Mouse (Mus musculus) left cerebral cortex, postnatal 14 days (tissue): ENCODE measurements around the gene Ssbp2. TPM values are rescaled to one million over a fixed set of nuclear protein-coding genes. Genes with fewer than 3 reads are reported as not detected.

ENCODE experiments used
- DNase-seq, 2 experiments: peaks; one replicate each; pipeline ENCODE4 v3.0.0; 2021 to 2022; ENCODE audit warnings: low spot score in 2 of 2, mixed read lengths in 1 of 2
- intact Hi-C: fragments of 180-260 bp; cut with DNase I; formaldehyde crosslinking; loops from one replicate; pipeline ENCODE4 v1.15.1; 2025
- long read RNA-seq, 2 experiments: library from polyadenylated mRNA; stranded (forward); transcript quantifications; one replicate each; pipeline ENCODE4 v2.0.0; 2021
- total RNA-seq, 2 experiments: library from RNA; stranded (reverse); gene quantifications; 2 replicates each; pipeline ENCODE4 v1.2.3; 2021

The Ssbp2 gene
- 100 to 1,000 TPM; 133 to 148 TPM for total RNA-seq
- long read RNA-seq, experiment 1, transcript Ssbp2-201 (17 exons, 3,957 nt) = major isoform, 18 of 74 reads
- long read RNA-seq, experiment 1, transcript Ssbp2-202 (16 exons, 1,633 nt) = minor isoform, 13 of 74 reads
- long read RNA-seq, experiment 1, partial matches to known transcripts = 8 of 74 reads
- long read RNA-seq, experiment 1, other reads (novel, unspliced or antisense) = 33 of 74 reads
- long read RNA-seq, experiment 2, transcript Ssbp2-202 (16 exons, 1,633 nt) = minor isoform, 6 of 69 reads
- long read RNA-seq, experiment 2, transcript Ssbp2-201 (17 exons, 3,957 nt) = major isoform, 25 of 69 reads
- long read RNA-seq, experiment 2, partial matches to known transcripts = 4 of 69 reads
- long read RNA-seq, experiment 2, other reads (novel, unspliced or antisense) = 33 of 69 reads

DNA sequence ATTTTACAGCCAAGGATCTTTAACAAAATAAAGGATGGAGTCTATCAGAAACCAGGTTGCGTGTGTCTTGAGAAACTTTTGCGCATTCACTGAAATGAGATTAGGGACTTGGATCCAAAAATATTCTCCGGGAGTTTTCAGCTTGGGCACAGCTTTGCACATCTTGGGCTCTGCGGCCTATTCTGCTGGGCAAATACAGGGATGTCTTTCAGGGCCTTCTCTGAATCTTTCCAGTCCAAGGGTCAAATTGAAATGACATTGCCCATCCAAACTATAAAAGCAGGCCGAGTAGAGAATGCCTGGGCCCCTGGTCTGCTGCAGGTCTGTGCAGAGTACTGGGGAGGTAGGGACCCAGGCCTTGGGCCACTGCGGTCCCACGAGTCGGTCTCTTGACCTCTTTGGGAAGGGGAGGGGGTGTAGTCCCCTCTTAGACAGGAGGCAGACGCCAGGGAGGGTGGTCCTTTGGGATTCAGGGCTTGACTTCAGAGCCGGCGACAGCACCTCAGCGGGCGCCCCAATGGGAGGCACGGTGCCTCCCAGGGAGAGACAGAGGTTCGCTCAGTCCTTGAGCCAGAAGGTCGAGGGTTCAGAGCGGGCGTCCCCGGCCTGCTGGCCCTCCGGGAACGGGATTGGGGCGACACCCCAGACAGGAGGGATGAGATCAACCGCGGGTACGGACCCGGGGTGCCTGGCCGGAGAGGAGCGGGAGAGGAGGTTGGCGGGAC is at the start of gene Ssbp2:
Gene Ssbp2 (plus strand): TSS at position 388 of the 725 bp plus-strand sequence.
- DNase-seq = peak in 1 of 2 experiments; percentile 30
- intact Hi-C loops = loop anchor here (1.0 to 10.0 kb wide), 4 partner anchors 89 to 488 kb away; partner anchors contain the start of gene Atg10

DNA sequence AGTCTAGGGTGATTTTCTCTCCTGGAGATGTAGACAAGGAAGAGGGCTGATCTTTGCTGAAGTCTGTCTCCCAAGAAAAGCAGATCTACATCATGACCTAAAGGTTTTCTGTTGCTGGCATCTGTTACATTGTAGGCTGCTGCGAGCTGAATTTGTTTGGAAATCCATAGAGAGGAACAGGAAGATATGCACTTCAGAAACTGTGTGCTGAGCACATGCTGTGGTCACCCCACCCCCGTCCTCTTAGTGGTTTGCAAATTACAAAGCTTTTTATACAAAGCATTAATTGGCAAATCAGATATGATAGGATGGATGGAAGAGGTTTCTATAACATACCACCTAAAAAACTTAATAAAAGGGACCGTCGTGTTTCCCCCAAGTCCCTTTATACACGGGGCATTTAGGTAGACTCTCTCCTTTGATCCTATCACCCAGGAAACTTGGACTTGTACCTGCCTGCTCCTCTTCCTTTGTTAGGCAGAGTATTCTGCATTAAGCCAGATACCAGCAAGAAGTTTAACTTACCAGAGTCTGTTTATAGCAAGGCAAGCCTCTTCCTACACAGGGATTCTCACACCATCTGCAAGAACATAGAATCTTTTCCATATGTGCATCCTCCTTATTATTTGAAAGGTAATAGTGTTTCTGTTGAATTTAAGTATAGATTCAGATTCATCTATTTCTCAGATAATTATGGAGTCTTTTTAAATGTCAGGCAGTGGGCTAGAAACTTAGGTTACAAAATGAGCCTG is 46.2 kb upstream of the Ssbp2 start:
- no peak for DNase-seq
- intact Hi-C loops = no loop called here

DNA sequence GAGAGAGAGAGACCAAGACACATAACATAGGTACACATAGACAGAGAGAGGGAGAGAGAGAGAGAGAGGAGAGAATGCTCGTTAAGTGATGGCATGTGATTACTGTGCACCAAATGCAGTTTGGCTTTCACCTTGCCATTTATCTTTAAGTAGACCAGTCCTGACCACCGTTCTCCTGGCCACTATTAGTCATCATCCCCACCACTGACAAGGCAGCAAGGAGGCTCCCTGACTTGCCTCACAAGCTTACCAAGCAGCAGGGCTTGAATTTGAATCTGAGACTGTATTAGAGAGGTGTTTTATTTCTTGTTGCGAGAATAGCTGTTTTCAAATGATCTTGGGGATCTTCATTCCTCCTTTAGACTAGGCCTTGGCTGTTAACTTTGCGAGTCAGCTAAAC is 44.2 kb upstream of the Ssbp2 start:
- intact Hi-C loops = no loop called here
- DNase-seq = no peak

DNA sequence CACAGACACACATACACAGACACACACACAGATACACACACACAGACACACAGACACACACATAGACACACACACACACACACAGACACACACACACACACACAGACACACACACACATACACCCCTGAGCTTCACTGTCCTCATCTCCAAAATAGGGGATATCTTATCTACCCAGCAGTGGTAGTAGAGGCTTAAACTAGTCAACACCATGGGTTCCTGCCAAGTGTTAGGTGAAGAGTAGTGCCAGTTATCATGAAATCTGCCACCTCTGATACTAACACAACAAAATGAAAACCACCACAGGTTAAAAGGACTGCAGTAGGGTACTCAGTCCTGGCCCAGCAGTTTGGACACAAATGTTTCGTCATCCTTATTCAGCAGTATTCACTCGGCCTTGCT is 43.4 kb upstream of the Ssbp2 start:
- no peak for DNase-seq
- intact Hi-C loops = no loop called here

DNA sequence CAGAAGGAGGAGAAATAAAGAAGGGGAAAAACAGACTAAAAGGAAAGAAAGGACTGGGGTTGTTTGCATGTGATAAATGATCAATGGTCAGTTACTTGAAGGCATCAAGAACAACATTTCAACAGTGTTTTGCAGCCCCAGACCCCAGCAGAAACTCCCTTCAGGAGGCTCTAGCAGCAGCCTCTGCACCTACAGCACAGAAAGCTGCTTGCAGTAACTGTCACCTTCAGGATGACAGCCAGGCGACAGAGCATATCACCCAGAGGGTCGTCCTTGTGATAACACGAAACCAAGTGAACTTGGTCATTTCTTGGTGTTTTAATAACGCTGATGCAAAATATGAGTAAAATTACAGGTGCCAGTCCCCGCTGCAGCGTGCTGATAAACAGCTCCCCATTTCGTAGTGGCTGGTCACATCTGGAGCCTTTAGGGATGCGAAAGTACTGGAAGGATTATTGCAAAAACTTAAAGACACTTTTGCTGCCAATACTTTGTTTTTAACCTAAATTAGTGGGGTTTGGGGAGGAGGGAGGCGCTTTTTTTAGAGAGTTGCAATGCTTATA is 38.6 kb upstream of the Ssbp2 start:
- peak; percentile 33 to 67 for DNase-seq
- intact Hi-C loops = loop anchor here (1.0 kb wide), 1 partner anchor 50 kb away; no protein-coding TSS in a partner anchor

DNA sequence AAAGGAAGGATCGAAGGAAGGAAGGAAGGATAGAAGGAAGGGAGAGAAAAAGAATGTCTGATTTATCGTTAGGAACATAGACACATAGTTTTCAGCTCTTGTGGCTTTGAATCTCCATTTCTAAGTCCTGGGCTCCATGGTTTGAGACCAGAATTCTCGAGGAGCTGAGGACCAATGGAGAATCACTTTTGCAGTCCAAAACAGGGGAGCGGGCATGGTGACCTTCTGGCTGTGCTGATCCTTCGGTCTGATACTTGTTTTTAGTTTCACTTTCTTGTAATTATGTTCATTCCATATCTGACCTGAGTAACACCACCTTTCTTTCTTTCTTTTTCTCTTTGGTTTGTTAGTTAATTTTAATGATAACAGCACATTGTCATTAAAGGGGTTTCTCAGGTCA is 29.2 kb upstream of the Ssbp2 start:
- intact Hi-C loops = no loop called here
- no peak for DNase-seq

DNA sequence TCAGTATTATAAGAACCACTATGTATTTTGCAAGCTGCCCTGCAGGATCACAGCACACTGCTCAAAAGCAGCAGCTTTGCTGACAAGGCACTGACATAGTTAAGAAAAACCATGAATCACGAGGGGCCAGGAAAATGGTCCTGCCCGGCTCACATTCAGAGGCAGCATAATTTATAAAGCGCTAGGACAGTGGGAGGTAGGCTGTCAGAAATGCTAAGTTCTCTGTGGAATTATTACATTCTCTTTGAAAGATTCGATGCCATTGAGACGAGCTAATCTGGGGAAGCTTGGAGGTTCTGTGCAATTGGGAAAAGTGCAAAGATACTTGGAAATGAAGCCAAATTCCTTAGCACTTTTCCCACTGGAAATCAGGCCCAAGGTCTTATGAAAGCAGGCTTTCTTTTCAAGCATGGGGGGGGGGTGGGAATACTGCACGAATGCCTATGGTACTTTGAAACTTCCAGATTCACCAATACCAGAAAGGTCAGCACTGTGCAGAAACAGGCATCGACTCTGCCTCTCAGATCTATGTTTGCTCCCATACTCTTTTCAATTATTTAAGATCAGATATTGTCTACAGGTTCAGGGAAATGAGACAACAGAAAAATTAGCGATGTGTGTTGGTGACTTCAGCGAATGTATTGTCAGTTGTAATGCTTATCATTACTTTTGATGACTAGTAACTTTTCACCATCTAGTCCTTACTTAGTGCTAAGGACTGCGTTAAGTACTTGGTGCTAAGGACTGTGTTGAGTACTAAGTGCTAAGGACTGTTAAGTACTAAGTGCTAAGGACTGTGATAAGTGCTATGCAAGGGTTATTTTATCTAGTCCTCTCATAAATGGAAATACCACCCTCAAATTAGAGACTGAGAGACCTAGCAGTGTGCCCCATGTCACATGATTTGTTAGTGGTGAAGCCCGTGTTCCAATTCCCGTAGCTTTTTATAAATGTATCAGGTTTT is 28.4 kb upstream of the Ssbp2 start:
- DNase-seq = peak; percentile 17 to 41
- intact Hi-C loops = no loop called here

DNA sequence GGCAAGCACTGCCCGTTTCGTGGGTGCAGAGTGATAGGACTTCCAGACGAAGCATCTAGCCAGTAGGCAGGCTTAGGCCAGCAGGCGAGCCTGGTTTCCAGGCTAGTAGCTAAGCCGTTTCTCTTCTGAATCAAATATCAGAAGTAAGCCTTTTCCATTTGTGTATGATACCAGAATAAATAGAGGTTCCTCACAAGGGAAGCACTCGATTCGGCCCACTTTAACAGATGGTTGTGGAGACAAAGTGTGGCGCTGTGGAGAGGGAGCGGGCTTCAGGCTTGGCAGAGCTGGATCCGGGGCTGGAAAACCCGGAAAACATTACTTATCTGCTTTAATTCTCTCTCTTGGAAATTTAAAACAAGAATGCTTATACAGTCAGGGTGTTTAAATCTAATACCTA is 27.1 kb upstream of the Ssbp2 start:
- DNase-seq = peak; percentile 37 to 48
- intact Hi-C loops = no loop called here

DNA sequence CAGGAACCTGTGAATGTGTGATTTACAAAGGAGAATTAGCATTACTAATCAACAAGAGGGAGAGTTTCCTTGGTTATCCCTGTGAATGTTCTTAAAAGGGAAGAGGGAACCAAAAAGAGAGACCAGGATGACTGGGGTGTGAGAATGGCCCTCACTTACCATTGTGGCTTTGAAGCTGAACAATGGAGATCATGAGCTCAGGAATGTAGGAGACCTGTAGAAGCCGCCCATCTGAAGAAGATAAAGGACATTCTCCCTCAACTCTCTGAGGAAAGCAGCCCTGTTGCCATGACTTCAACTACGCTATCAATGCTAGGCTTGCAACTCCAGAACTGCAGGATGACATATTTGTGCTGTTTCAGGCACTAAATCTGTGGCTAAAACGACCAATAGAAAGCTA is 22.2 kb upstream of the Ssbp2 start:
- intact Hi-C loops = no loop called here

DNA sequence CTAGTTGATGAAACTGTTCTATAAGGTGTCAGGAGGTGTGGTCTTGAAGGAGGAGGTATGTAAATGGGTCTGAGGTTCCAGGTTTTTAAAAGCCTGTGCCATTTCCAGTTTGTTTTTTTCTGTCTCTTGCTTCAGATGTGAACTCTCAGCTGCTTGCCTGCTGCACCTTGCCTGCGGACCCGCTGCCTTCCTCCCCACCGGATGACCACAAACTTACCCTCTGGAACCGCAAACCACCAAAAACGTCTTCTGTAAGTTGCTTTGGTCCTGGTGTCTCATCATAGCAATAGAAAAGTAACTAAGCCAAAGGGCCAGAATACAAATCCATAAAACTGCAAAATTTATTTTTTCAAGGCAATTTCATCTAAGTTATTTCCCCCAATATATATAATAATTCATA is 18.6 kb upstream of the Ssbp2 start:
- intact Hi-C loops = no loop called here
- no peak for DNase-seq

More for the DNA sequence above, 22.2 kb upstream of the Ssbp2 start:
- DNase-seq = no peak

DNA sequence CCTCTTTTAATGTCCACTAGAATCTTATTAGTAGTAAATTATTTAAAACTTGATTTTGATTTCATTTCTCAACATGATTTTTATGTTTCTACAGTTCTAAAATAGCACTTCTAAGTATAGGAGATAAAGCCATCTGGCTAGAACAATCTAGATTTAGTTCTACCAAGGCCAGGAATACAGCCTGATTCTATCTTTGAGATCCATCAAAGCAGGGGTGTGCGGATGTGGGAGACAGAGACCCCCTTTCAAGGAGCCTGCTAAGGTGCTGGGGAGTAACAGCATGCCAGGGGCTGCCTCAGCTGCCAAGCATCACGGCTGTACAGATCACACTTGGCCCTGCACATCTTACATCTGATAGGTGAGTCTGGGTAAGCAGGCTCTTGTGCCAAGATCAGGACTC is 13.4 kb upstream of the Ssbp2 start:
- intact Hi-C loops = no loop called here
- DNase-seq = peak in 1 of 2 experiments; percentile 17

DNA sequence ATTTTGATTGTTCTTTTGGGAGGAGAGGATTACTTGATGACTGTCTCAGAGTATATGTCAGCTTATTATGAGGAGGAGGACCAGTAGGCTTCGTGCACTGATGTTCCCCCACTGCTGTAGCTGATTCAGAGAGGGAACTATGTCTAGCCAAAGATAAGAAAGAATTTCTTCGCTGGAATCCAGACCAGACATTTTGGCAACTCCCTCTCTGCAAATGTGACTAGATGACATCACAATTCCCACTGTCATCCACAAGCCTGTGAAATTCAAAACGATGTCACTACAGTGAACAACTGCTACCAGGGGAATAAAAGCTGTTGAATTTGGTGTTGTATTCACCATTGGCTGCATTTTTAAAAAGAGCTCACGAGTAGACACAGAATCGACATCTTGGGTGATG is 11.1 kb upstream of the Ssbp2 start:
- DNase-seq = peak in 1 of 2 experiments; percentile 8

DNA sequence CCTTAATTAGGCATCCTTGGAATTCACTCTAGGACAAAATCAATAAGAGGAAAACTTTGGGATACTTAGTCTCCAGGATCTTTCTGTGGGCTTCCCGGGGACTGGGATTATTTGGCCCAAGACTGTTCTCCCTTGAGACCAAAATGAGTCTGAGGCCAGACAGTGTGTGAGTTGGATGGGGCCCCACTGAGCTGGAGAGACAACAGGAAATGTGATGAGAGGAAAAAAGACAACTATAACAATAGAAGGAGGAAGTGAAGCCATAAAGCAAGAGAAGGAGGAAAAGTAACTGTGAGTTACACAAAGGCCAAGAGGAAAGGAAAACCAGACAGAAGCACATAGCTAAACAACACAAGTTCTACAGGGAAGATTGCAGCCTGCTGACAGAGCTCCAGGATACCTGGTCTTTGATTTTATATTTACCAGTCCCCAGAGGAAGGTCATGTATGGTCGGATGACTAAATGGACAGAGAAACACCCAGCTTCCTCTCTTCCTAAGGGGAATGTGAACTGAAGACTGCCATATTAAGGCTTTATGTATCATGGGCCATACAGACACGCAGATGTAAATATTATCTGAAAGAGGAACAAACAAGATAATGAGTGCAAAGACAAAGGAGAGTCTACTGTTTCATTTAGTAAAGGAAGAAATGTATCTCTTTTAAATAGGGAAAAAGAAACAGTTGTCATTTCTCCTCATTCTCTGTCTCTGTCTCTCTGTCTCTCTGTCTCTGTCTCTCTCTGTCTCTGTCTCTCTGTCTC is 8.5 kb upstream of the Ssbp2 start:
- DNase-seq = no peak

More for the DNA sequence above, 11.1 kb upstream of the Ssbp2 start:
- intact Hi-C loops = no loop called here

DNA sequence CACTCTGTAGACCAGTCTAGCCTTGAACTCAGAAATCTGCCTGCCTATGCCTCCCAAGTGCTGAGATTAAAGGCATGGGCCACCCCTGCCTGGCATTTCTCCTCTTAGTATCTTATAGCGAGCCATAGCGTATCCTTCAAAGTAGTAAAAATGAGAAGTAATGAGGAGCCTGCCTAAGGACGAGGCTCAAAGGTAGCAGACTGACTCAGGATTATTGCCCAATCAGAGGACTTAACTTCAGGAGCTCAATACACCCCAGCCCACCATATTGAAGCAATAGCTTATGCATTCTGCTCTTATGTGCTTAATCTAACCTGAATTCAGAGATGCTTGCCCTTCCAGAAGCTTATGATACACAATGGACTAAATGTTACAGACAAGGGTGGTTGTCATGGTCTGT is 7.8 kb upstream of the Ssbp2 start:
- DNase-seq = no peak
- intact Hi-C loops = no loop called here

More for the DNA sequence above, 8.5 kb upstream of the Ssbp2 start:
- intact Hi-C loops = no loop called here

DNA sequence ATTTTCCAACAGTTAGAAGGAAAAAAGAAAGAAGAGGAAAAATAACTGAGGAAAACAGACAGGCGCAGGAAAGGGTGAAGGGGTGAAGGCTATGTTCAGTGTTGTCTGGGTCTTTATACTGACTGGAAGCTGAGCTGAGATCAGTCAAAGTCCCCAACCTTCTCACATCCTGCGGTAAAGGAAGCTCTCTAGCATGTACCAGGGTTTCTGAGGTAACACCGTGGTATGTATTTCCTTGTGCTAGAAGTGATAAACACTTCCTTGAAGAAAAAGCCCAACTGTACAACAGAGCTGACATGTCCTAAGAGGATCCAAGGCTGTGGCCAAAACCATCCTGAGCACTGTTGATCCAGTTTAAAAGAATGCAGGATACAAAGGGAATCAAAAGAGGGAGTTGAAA is 6.8 kb upstream of the Ssbp2 start:
- intact Hi-C loops = no loop called here

DNA sequence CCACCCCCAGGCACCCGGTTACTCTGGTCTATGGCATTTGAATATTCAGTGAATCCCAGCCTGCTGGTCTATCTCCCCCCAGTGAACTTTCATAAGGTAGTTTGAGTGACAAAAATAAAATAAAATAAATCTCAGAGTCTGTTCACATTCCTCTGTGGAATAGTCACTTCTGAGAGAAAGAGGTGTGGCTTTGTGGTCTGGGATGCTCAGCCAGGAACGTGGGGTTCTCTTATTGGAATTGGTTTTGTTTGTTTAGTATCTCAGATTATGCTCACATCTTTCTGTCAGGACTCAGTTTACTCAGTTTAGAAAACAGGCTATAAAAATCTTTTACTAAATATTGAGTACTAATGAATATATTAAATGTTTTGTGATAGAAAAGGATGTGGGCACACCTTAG is 4.0 kb upstream of the Ssbp2 start:
- intact Hi-C loops = no loop called here
- no peak for DNase-seq

More for the DNA sequence above, 6.8 kb upstream of the Ssbp2 start:
- DNase-seq = no peak

DNA sequence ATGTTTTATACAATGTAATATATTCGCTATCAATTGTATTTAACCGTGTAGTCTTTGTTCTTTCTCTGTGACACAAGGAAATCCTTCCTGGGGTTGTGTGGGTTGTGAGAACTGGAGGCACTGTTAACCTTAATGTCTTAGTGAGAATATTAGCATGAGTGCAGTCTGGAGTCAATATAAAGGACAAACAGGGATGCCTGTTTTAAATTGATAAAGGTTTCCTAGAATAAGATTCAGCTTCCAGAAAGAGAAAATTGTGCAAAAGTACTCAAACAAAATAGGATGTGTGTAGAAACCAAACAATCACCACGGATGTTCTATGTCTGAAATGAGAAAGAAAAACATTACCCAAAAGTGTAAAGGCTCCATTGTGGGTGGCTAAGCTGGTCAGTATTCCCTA is 3.3 kb upstream of the Ssbp2 start:
- no peak for DNase-seq
- intact Hi-C loops = no loop called here

DNA sequence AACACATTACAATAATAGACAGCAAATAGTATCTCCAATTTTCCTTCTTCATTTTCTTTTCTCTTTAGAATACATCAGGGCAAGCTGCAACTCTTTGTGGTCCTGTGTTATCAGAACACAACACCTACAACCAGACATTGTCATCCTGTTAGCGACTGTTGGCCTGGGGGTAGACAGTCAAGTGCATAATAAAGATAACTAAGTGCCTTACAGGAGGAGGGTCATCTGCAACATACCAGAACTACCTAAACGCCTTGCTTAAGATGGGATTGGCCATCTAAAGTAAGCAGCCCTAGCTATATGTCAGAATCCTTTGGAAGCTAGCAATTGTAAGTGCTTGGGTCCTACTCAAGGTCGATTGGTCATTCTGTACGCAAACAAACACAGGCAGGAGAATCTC is 2.1 kb upstream of the Ssbp2 start:
- intact Hi-C loops = no loop called here

More for the DNA sequence above, 2.1 kb upstream of the Ssbp2 start:
- no peak for DNase-seq
